Comparison of ENCODE assay signal across 8 mouse cellular contexts in the genomic region with DNA sequence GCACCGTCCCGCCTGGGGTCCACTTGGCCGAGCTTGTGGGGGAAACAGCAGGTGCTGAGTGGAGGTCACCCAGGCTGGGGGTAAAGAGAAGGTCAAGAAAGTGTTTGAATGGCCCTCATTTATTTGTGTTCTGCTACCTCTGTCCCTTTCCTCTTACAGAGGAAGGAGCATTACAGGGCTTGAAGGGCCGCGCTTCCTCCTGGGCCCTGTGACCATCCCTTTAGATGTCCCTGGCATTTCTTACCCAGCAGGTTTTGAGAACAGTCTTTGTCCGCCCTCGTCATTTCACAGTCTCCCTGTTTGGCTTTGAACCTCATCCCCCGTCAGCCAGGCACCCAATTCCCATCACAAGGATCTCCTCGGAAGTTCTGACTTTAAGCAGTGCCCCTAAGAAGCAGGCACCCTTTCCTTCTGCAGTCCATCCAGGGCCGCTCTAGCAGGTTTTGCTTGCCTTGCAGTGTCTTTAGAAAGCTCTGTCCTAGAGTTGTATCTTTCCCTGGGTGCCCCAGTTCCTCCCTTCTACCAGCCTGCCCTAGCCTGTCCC. TPM values are rescaled to one million over a fixed set of nuclear protein-coding genes. Genes with fewer than 3 reads are reported as not detected.
DNase-seq lines count a peak whose midpoint lies in the region; ATAC-seq and TF ChIP-seq lines count a peak whose summit lies in the region.

No protein-coding gene starts in this region.

- H3K27me3 ChIP-seq in heart, embryonic 14.5 days (ENCODE audit: control insufficient read depth, insufficient read depth, low read length): no peaks in the 10 kb centered on the region
- H3K27me3 ChIP-seq in forebrain, postnatal 0 days (ENCODE audit: insufficient read depth, low read length): no peaks in the 10 kb centered on the region
- H3K27me3 ChIP-seq in liver, embryonic 16.5 days (ENCODE audit: control insufficient read depth, insufficient read depth, low read depth, low read length): no peaks in the 10 kb centered on the region

- in situ Hi-C loops in ES-E14 (cut with MboI; ENCODE audit: low sequenced_read_pairs in 2 of 2, unreplicated experiment in 2 of 2): no loop called here

- no peaks in the 10 kb centered on the region for H3K9me3 ChIP-seq in heart, embryonic 14.5 days (ENCODE audit: control insufficient read depth, low read length)
- no peaks in the 10 kb centered on the region for H3K9me3 ChIP-seq in ES-E14 (ENCODE audit: control insufficient read depth, insufficient read depth, low read depth, low read length)
- no peaks in the 10 kb centered on the region for H3K9me3 ChIP-seq in forebrain, postnatal 0 days (ENCODE audit: low read length)
- H3K9me3 ChIP-seq in liver, embryonic 16.5 days (replicated peaks; ENCODE audit: control insufficient read depth, low read length): no peaks in the 10 kb centered on the region

- H3K4me2 ChIP-seq in heart, embryonic 14.5 days (ENCODE audit: low read length): peak overlapping the region; percentile 89
- peak overlapping the region; percentile 93 for H3K4me2 ChIP-seq in forebrain, postnatal 0 days (ENCODE audit: low read depth)
- peak overlapping the region; percentile 84 for H3K4me2 ChIP-seq in liver, embryonic 16.5 days (ENCODE audit: low read depth, low read length)

- WGBS in heart, embryonic 14.5 days: 33% methylated on average over 10 of the region's 10 CpGs
- WGBS in forebrain, postnatal 0 days: 7% methylated on average over 10 of the region's 10 CpGs
- 35% methylated on average over 10 of the region's 10 CpGs for WGBS in liver, embryonic 16.5 days (ENCODE audit: insufficient replicate concordance)

- H3K4me1 ChIP-seq in heart, embryonic 14.5 days (ENCODE audit: control insufficient read depth in 2 of 2, insufficient read depth in 2 of 2, low read length in 2 of 2): peaks cover 6 to 22% of the 10 kb centered on the region in 2 experiments; a peak in 3 of 4 replicates
- H3K4me1 ChIP-seq in ES-E14 (ENCODE audit: control insufficient read depth in 2 of 2, insufficient read depth in 2 of 2, low read length in 2 of 2, poor library complexity in 1 of 2): peaks cover 2 to 4% of the 10 kb centered on the region in 2 experiments; a peak in 2 of 4 replicates
- H3K4me1 ChIP-seq in forebrain, postnatal 0 days (ENCODE audit: insufficient read depth): peaks cover 15% of the 10 kb centered on the region
- H3K4me1 ChIP-seq in liver, embryonic 16.5 days (ENCODE audit: control insufficient read depth, low read depth, low read length): peaks cover 54% of the 10 kb centered on the region

- peak overlapping the region; percentile 67 to 86 for H3K4me3 ChIP-seq in heart, embryonic 14.5 days (ENCODE audit: control insufficient read depth in 1 of 2, insufficient read depth in 1 of 2, low read depth in 1 of 2, low read length in 2 of 2)
- H3K4me3 ChIP-seq in ES-E14 (ENCODE audit: insufficient read depth in 1 of 2, low read depth in 1 of 2, low read length in 2 of 2, poor library complexity in 1 of 2, severe bottlenecking in 1 of 2): peak overlapping the region; percentile 73 to 78
- H3K4me3 ChIP-seq in forebrain, postnatal 0 days (ENCODE audit: low read depth, low read length): peak overlapping the region; percentile 89
- H3K4me3 ChIP-seq in liver, embryonic 16.5 days (ENCODE audit: low read depth, low read length): peak overlapping the region; percentile 97

- H3K36me3 ChIP-seq in heart, embryonic 14.5 days (ENCODE audit: control insufficient read depth, insufficient read depth, low read length): no peaks in the 10 kb centered on the region
- H3K36me3 ChIP-seq in ES-E14 (ENCODE audit: control insufficient read depth, insufficient read depth, low read length, poor library complexity, severe bottlenecking): no peaks in the 10 kb centered on the region
- H3K36me3 ChIP-seq in forebrain, postnatal 0 days (ENCODE audit: insufficient read depth): no peaks in the 10 kb centered on the region
- H3K36me3 ChIP-seq in liver, embryonic 16.5 days (ENCODE audit: control insufficient read depth, insufficient read depth): no peaks in the 10 kb centered on the region

- TF ChIP-seq CTCF in forebrain, postnatal 0 days (IDR thresholded peaks at IDR 0.05; ENCODE audit: low read depth): no peak

- DNase-seq in heart, adult 9 months (ENCODE audit: low spot score in 2 of 2): no peak
- no peak for DNase-seq in ES-E14 (ENCODE audit: low read depth, low spot score)
- no peak for DNase-seq in forebrain, postnatal 0 days
- no peak for DNase-seq in frontal cortex, postnatal 36 days (ENCODE audit: low spot score in 2 of 2)
- no peak for DNase-seq in yolk sac, embryonic 10.5 days (ENCODE audit: low spot score)

- H3K27ac ChIP-seq in heart, embryonic 14.5 days (replicated peaks in 1 of 2; ENCODE audit: control insufficient read depth in 1 of 2, insufficient read depth in 1 of 2, low read depth in 2 of 2, low read length in 2 of 2): no peak overlapping the region
- no peak overlapping the region for H3K27ac ChIP-seq in ES-E14 (ENCODE audit: insufficient read depth, low read depth, low read length, poor library complexity, severe bottlenecking)
- peak overlapping the region; percentile 86; the same call in 1 of the 2 replicates for H3K27ac ChIP-seq in forebrain, postnatal 0 days (ENCODE audit: low read depth, low read length)
- peak overlapping the region; percentile 94 for H3K27ac ChIP-seq in liver, embryonic 16.5 days (ENCODE audit: low read length)

- peak overlapping the region; percentile 82 for H3K9ac ChIP-seq in heart, embryonic 14.5 days (ENCODE audit: low read length)
- H3K9ac ChIP-seq in ES-E14 (ENCODE audit: insufficient read depth, low read depth, low read length, poor library complexity, severe bottlenecking): peak overlapping the region; percentile 59
- peak overlapping the region; percentile 92 for H3K9ac ChIP-seq in forebrain, postnatal 0 days
- peak overlapping the region; percentile 98 for H3K9ac ChIP-seq in liver, embryonic 16.5 days (ENCODE audit: low read depth, low read length)

- ATAC-seq in heart, embryonic 14.5 days (ENCODE audit: insufficient number of reproducible peaks, insufficient read depth, low FRiP score, low read depth): no peak
- ATAC-seq in forebrain, postnatal 0 days: no peak
- no peak for ATAC-seq in liver, embryonic 16.5 days (ENCODE audit: low read depth)
- ATAC-seq in megakaryocyte-erythroid progenitor cell, adult 5-6 weeks (replicated peaks; ENCODE audit: low FRiP score, low TSS enrichment, poor library complexity, severe bottlenecking): no peak

TF ChIP-seq in ES-E14, 5 proteins besides CTCF, POLR2A, EP300 and RAD21:
- TF ChIP-seq CHD2 (IDR thresholded peaks at IDR 0.05; ENCODE audit: low read depth, low read length) (no peak), MAFK (IDR thresholded peaks at IDR 0.05; ENCODE audit: insufficient read depth, low read depth, low read length) (no peak), ZNF384 (IDR thresholded peaks at IDR 0.05; ENCODE audit: low read depth, low read length) (no peak), HCFC1 (IDR thresholded peaks at IDR 0.05; ENCODE audit: borderline replicate concordance, insufficient read depth, low read length) (no peak), ZC3H11A (IDR thresholded peaks at IDR 0.05; ENCODE audit: borderline replicate concordance, low read depth, low read length) (no peak)

RNA-seq across cellular contexts. Expression of a gene that starts 1.4 kb away (rescaled TPM):
- 17.7 and 19.4 TPM in 2 replicates for polyA plus RNA-seq in heart, embryonic 14.5 days (2014; fragmentation: Nextera tagmentation; extraction: Ambion mirVana)
- total RNA-seq in ES-E14 (2012; rRNA removed): 12.9 and 16.1 TPM in 2 replicates
- total RNA-seq in forebrain, postnatal 0 days (2014; rRNA removed): 61.0 and 67.9 TPM in 2 replicates
- 47.2 and 55.4 TPM in 2 replicates for polyA plus RNA-seq in forebrain, postnatal 0 days (2015; fragmentation: Nextera tagmentation; extraction: Ambion mirVana)
- 85.1 and 89.1 TPM in 2 replicates for polyA plus RNA-seq in liver, embryonic 16.5 days (2015; fragmentation: Nextera tagmentation; extraction: Ambion mirVana)
- 12.5 and 27.3 TPM in 2 replicates for total RNA-seq in megakaryocyte-erythroid progenitor cell, adult 5-6 weeks (2014; fragmentation: Nextera tagmentation)
- total RNA-seq in megakaryocyte-erythroid progenitor cell, adult 5-6 weeks (2017): 8.7 and 18.9 TPM in 2 replicates

Comparison
In these comparisons a context has a peak if more than half of its experiments do, and no peak if none do; other contexts are left out.
1. H3K27ac ChIP-seq: peak in forebrain, postnatal 0 days (single experiment) and liver, embryonic 16.5 days (single experiment); none in heart, embryonic 14.5 days (0 of 2) and ES-E14 (single experiment).
2. Peak in every context shown above with its lines, with median percentiles within 50 percentile points of each other: H3K4me2 ChIP-seq, H3K4me3 ChIP-seq and H3K9ac ChIP-seq.